Mouse (Mus musculus): Measurements from ENCODE around the gene Trim31.

Gene Trim31

DNA sequence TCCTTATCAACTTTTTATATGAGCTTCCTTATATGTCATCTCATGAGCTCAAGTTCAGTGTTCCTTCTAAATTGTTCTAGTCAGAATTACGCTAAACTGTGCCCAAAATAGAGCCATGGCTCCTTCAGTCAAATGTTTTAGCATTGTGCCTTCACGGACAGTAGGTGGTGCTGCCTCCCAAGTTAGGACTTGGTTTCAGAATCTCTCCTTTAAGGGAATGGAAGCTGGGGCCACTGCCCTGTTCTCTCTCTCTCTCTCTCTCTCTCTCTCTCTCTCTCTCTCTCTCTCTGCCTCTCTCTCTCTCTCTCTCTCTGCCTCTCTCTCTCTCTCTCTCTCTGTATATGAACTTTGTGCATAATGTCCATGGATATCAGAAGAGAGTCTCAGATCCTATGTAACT lies 5.6 kb upstream of the Trim31 start:
- in situ Hi-C loops (cut with MboI, MseI) = loop anchor here (5.0 kb wide), 2 partner anchors 310 to 315 kb away; partner anchors contain the start of gene Olfr94 (in 1 of the 2)

- in situ Hi-C loops (cut with MboI, MseI) = loop anchor here (5.0 kb wide), 2 partner anchors 309 to 314 kb away; partner anchors contain the start of gene Olfr94 (in 1 of the 2)
These were observed 4.5 kb upstream of the Trim31 start for GRCm38 (mm10) chr17:36893387-36893786.

DNA sequence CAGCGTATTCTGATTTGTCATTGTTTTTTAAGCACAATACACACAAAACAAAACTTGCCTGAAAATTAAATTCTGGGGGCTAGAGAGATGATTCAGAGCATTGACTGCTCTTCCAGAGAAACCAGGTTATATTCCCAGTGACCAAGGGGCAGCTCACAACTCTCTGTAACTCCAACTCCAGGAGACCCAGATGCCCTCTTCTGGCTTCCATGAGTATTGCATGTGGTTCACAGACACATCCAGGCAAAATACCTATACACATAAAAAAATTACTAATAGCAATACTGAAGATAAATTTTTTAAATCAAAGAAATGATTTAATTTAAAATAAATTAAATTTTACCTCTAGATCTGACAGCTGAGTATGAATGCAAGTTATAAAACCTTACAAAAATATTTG lies 1.3 kb upstream of the Trim31 start:
- in situ Hi-C loops (cut with MboI, MseI) = no loop called here

- in situ Hi-C loops (cut with MboI, MseI) = no loop called here
These were observed 853 bp upstream of the Trim31 start for GRCm38 (mm10) chr17:36897065-36897464.

DNA sequence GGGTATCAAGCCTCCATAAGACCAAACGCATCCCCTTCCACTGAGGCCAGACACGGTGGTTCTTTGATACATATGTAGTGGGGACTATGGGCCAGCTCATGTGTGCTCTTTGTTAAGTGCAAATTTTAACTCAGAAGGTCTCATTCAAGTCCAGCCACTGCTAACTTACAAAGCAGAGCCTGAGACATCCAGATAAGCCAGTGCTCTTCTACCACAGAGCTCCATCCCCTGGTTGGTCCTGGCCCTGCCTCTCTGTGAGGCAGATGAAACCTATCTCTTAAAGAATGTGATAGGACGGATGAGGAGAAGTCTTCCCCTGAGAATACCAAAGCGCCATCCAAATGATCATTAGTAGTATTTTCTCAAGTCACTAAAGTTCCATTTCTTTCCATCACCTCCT lies 1.5 kb downstream of the Trim31 start:
- in situ Hi-C loops (cut with MboI, MseI) = no loop called here

GRCm38 (mm10) chr17:36900001-36900400 lies 2.1 kb downstream of the Trim31 start:
- in situ Hi-C loops (cut with MboI, MseI) = no loop called here

DNA sequence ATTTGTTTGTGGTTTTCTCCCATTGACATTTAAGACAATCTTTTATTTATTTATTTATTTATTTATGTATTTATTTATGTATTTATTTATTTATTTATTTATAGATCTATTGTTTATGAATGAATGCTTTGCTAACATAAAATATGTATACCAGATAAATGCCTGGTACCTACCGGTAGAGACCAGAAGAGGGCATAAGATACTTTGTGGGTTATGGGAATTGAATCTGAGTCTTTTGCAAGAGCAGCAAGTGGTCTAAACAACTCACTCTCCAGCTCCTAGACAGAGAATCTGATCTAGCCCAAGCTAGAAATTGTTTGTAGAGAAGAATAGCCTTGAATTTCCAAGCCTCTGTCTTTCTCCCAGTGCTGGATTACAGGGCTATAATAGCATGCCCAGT lies 2.8 kb downstream of the Trim31 start:
- in situ Hi-C loops (cut with MboI, MseI) = no loop called here

DNA sequence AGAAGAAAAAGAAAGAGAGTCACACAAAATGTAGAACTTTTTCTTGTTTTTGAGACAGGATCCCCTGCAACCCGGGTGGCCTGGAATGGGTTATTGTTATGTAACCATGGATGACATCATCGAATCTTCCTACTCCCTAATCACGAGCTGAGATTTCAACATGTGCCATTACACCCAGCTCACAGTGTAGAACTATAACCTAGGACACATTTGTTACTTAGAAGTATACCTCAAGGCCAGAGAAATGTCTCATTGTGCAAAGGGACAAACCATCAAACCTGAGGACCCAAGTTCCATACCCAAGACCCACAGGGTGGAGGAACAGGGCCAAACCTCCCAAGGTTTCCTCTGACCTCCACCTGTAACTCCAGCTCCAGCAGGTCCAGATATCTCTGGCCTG lies 5.7 kb downstream of the Trim31 start:
- in situ Hi-C loops (cut with MboI, MseI) = no loop called here

DNA sequence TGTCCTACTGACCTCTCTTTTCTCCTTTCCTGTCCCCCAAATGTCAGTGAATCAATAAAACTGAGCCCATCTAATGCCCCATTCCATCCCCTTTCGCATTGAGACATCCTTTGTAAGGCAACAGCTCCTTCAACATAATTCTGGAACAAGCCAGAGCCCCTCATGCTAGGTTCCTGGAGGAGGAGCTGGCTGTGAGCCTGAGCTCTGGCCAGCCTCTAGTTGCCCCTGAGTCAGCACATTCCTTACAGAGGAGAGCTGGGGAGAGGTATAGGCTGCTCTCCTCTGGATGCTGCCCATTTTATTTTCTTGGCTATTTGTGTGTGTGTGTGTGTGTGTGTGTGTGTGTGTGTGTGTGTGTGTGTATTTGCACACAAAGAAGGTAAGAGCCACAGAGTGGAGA lies 10.3 kb downstream of the Trim31 start:
- in situ Hi-C loops (cut with MboI, MseI) = no loop called here

GRCm38 (mm10) chr17:36909802-36910201 lies 11.9 kb downstream of the Trim31 start:
- in situ Hi-C loops (cut with MboI, MseI) = no loop called here

DNA sequence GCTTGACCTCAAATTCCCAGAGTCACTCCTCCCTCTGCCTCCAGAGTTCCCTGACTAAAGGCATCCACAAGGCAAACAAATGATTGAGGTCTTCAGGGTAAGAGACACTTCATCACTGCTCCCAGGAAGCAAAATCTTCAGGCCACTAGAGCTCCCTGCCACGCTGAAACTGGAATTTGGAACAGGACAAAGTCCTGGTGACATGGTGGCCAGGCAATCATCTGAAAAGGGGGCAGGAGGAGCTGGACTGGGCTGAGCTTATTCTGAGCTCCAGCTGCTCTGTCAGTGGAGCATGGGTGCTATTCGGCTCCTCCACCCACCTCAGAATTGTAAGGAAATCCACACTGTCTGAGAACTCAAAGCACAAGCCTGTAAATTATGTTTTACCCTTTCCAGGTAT lies 14.1 kb downstream of the Trim31 start:
- in situ Hi-C loops (cut with MboI, MseI) = no loop called here

- in situ Hi-C loops (cut with MboI, MseI) = no loop called here
These were observed 16.2 kb downstream of the Trim31 start for GRCm38 (mm10) chr17:36914108-36914507.

DNA sequence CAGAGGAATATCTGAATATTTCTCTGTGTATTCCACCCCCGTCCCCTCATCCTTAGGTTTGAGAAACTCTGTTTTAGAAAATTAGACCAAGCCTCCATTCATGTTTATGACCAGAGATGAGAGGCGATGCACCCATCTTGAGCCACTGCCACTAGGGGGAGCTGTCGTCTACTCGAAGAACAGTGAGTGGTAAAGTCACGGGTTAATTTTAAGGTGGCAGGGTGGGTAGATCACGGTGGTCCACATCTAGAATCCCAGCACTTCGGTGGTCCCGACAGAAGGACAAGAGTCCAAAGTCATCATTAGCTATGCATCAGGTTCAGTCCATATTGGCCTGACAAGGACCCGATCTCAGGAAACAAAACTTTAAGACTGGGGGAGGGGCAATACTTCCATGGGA lies 17.2 kb downstream of the Trim31 start:
- in situ Hi-C loops (cut with MboI, MseI) = no loop called here

DNA sequence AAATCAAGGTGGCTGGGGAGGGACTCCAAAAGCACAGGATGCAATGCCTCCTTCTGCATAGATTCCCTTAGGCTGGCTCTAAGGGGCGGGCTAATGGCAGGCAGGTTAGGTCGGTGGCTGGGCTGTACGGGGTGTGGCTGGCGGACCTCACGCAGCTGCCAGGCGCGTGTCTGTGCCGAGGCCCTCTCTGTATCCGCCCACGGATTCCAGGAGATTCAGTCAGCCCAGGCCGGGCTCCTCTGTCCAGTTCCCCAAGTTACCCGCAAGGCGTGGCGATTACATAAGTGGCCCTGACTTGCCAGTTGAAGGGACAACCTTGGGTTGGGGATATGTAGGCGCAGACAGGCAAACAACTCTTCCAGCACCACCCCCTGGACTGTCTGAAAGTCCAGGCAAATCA lies 22.3 kb downstream of the Trim31 start:
- in situ Hi-C loops (cut with MboI, MseI) = no loop called here

DNA sequence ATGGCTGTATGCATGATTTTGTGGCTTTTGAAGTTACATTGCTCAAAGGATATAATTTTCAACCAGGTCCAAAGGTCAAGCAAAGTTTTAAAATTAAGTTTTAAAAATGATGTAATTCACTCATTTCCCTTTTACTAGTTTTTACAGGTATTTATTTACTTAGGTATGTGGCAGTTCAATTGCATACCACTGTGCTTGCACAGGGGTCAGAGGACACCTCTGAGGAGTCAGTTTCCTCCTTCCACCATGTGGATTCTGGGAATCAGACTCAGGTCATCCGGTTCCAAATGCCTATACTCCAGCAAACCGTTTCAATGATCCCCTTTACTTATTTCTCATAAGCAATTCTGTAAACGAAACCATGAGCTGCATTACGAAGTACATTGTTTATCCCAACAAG lies 24.8 kb downstream of the Trim31 start:
- in situ Hi-C loops (cut with MboI, MseI) = no loop called here

- in situ Hi-C loops (cut with MboI, MseI) = no loop called here
These were observed 25.6 kb downstream of the Trim31 start for GRCm38 (mm10) chr17:36923491-36923890.

GRCm38 (mm10) chr17:36927496-36928120 lies 29.7 kb downstream of the Trim31 start:
- in situ Hi-C loops (cut with MboI, MseI) = no loop called here

DNA sequence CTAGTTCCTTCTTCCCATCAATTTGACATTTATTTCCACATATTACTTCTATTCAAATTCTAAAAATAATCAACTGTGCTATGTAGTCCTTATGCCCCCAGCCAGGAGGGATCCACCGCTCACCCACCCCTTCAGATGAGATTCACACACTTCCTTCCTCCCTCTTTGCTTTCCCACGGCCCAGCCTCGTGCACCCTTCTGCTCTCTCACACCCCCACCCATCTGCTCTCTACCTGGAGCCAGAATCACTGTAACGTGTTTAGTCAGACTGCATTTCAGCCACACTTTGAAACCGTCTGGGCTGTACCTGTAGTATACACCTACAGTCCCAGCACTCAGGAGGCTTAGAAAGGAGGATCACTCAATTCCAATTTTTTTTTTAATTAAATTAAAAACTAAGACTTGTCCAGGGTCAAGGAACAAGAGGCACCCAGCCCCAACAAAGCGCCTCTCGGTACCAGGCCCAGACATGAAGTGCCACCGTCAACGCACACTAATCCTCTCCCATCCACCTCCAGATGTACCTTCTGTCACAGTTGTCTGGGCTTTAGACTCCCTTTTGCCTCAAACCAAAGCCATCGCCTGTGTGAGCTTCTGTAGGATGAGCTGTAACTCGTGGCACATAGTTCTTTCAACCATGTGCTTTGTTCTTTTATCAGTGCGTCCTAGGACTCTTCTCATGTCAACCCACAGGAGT lies 31.5 kb downstream of the Trim31 start:
- in situ Hi-C loops (cut with MboI, MseI) = no loop called here

GRCm38 (mm10) chr17:36930233-36930632 lies 32.3 kb downstream of the Trim31 start:
- in situ Hi-C loops (cut with MboI, MseI) = no loop called here

DNA sequence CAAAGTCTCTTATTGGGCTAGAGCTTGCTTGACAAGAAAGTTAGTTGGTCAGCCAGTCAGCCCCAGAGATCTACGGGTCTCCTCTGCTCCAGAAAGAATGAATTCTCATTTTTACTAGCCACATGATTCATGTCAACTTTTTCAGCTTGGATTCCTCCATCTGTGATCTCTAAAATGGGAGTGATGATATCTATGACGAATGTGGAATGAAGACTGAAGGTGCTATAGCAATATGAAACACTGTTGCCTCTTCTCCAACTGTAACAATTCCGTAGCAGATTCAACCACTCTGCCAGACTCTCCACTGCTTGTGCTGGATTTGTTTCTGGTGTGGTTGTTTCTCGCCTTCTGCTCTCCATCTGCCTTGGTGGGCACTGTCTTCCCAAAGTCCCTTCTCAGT lies 33.2 kb downstream of the Trim31 start:
- in situ Hi-C loops (cut with MboI, MseI) = no loop called here

- in situ Hi-C loops (cut with MboI, MseI) = no loop called here
These were observed 33.9 kb downstream of the Trim31 start for GRCm38 (mm10) chr17:36931806-36932205.

DNA sequence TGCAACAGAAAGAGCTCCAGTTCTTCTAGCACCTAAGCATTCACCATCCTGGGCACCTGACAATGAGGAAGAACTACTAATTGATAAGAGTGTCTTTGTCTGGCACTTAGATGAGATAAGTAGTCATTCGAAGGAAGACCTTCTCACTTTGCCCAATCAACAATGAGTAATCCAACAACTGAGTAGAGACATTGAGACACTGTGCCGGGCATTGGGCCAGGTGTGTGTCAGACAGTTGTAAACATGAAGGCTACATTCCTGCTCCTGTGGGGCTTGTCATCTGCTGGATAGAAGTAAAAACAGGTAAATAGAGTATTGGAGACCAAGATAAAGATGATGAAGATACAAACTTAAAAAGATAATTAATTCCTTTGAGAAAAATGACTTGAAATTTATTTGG lies 40.1 kb downstream of the Trim31 start:
- in situ Hi-C loops (cut with MboI, MseI) = no loop called here

GRCm38 (mm10) chr17:36942391-36942790 lies 44.5 kb downstream of the Trim31 start:
- in situ Hi-C loops (cut with MboI, MseI) = no loop called here
